Mouse (Mus musculus) spleen, adult 18-20 months (tissue): ENCODE measurements at regions not wholly inside any gene's neighbourhood (a gene's known extent, or its start where the extent isn't known, plus 50 kb on each side); places are given as distances from the start of the nearest gene placed in this dataset.

Experiments
- DNase-seq, 2 experiments: peaks; one replicate each; pipeline ENCODE4 v3.0.0; 2022; ENCODE audit warnings: mixed read lengths in 2 of 2

DNA sequence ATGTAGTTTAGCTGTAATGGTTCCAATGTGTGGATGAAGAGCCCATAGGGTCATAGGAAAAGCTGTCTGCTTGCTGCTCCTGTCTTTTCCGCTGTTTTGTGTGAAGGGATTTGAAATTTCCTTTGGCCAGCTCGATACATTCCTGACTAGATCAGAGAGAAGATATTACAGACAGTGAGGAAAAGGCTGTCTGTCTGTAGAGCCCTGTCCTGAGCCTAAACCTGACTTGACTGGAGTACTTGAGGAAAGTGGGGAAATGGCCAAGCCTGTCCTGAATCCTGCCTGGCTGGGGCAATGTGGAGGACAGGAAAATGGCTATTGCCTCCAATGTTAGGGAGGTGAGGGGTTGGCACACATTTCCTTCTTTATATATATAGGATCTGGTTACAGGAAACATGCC is 601.0 kb upstream of the Nrp1 start:
- DNase-seq = no peak

DNA sequence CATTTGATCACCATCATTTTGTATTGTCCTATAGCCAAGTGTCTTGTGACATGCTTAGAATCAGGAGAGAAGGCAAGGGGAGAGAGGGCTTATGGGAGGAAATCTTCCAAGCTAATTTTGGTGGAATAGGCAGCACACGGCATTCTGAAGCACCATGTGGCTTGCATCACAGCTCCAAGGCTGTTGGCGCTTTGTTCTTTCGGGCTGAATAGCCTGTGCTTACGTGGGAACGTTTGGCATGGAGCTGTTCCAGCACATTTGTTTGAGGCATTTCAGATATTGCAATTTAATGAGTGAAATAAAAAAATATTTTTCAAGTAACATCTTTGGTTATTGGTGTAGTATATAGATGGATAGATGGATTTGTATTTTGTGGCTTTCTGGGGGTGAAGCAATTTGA is 598.5 kb upstream of the Nrp1 start:
- DNase-seq = no peak

DNA sequence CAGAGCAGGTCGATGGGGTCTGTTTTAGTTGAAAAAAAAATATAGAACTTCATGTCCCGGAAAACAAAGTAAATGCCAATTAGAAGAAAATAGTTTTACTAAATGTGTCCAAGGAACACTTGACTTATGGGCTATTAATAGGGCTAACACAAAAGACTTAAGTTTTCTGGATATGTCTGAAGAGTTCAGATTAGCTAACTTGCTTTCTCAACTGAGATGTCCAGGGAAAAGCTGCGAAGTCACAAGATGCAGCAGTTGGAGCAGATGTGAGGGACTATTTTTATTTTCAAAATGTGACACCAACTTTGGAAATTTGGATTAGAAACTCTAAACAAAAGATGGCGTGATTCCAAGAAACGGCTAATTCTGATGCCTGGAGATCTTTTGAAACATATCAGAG is 593.2 kb upstream of the Nrp1 start:
- no peak for DNase-seq

DNA sequence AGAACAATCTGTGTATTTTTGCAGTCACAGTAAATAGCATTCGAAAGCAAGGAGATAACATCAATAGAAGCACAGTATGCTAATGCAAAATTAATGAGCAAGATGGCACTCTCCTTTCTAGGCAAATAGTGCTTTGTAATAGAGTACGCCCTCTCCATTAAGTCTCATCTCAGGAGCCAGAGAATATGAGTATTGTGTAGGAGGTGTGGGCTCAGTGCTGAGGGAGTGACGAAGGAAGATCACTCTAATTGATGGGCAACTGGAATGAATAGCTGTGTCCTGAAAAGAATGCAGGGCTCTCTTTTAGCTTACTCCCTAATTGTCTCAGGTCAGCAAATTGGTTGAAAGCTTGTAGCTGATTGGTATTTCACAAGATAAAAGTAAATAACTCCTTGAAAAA is 590.1 kb upstream of the Nrp1 start:
- DNase-seq = no peak

DNA sequence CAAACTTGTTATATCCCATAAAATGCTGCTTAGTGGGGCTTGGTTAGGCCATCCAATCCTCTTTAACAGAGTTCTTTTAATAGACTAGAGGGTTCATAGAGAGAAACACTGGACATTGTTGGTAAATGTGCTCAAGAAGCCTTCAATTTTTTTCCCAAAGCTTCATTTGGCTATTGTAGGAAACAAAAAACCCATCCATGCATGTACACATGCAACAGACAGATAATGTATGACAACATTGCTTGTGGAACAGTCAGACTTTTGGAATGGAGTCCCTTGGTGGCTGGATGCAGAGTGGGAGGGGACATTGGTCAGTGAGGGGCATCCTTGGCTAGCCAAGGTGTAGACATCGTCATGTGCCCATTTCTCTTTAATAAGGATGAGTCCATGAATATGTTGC is 588.8 kb upstream of the Nrp1 start:
- DNase-seq = no peak

DNA sequence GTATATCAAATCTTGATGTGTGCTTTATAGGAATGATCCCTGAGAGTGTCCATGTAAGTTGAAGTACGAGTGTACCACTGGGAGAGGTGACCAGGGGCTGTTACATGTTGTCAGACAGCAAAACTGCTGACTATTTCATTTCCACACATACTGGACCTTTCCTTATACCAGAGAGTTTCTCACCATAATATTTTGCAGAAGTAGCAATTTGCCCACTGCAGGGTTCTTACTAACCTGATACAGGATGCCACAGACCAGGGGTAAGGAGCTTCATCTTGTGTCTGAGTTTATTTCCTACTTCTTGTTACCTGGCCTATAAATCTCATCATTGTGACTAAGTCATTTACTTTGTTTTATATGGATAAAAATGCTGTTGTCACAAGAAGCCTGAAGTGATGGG is 586.6 kb upstream of the Nrp1 start:
- no peak for DNase-seq

DNA sequence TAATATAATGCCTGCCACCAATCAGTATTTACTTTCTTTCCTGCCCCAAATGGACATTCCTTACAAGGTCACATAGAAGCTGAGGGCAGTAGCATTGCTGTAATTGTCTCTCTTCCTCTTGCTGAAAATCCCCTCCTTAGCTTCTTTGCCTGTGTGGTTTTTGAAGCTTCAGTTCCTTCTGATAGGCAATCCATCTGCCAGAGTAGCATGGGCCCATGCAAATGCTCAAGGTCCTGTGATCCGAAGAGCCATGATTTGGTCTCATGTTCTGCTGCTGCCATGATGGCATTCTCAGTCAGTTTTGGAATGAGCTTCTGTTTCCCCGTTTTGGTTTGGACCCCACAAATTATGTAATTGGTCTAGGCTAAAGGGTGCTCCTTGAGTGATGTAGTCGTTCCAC is 586.0 kb upstream of the Nrp1 start:
- DNase-seq = no peak

DNA sequence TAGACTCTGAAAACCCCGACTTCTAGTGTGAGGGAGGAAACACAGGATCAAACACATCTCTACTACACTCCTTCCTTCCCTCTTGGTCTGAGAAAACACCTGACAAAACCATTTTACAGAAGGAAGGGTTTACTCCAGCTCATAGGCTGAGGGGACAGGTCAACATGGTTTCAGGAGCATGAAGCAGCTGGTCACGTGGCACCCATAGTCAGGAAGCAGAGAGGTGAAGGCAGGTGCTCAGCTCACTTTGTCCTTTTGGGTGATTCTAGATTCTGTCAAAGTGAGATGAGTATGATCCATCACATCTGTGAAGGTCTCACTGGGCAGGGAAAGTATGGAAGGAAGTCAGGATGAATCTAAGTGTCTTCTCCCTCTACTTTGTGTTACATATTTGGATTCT is 585.5 kb upstream of the Nrp1 start:
- DNase-seq = no peak

DNA sequence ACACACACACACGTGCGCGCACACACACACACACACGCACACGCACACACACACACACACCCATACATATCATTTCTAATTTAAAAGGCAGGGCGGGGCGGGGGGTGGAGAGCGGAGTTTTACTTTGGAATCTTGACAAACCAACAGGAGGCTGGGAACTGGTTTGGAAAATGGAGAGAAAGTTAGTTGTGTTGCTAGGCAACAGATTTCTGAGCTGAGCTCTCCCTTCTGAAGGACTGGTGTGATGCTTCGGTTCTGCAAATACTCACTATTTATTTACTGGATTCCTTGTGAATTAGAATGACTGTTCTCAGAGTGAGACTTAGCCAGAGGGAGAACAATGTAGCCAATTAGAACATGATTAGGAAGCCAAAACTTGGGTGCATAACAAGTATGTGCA is 583.8 kb upstream of the Nrp1 start:
- DNase-seq = no peak

DNA sequence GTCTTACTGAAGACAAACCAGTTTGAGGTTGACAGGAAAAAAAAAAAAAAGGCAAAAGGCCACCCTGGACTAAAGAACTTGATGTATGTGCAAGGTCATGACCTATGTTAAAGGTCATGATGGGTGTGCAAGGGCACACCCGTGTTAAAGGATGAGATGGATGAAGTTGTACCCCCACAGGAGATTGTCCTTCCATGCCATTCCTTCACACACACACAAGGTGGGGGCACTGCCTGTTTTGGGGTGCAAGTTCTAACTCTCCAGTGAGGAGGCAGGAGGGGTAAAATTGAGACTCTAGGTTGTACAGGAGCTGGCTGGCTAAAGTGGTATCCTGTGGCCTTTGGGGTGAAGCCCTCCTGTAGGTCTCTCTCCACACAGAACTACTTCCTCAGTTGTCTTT is 583.2 kb upstream of the Nrp1 start:
- DNase-seq = no peak

DNA sequence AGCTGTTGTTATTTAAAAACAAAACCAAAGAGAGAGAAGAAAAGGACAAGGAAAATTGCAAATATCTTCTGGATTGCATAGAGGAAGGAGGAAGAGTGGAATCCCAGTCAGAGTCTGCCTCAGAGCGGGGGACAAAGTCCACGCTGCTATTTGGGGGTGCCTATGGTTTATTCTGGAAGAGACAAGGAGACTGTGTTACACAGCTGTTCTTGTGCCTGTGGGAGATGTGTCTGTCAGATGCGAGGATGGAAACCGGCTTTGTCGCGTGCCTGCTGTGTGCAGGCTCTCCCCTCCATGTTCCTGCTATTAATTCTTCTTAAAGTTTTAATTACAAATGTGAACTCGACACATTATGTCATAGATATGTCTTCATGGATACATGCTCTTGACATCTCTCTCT is 582.7 kb upstream of the Nrp1 start:
- DNase-seq = no peak

DNA sequence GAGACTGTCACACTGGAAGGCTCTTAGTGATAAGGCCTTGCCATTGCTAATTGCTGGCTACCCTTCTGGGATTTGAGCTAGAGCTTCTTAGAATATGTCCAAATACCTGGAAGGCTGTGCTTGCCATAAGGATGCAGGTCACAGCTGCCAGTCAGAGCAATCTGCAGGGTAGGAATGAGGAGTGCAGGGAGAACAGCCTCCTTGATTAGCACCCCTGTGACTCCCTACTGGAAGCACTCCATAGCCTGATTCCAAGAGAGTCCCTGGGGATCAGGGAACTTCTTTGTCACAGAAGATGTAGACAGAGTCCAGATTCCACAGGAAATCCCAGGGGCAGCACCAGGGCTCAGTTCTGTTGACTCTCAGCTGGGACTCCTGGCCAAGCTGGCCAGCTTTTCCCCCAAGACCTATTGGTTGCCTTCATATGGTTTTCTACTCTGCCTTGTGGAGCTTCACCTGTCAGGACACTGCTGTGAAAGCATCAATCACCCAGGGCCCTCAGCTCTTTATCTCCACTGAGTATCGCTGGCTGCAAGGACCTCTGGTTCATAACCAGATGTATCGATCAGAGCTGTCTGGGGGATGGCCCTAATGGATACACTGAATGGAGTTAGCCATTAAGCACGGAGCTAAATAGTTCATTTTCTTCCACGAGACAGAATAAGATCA is 579.9 kb upstream of the Nrp1 start:
- no peak for DNase-seq

DNA sequence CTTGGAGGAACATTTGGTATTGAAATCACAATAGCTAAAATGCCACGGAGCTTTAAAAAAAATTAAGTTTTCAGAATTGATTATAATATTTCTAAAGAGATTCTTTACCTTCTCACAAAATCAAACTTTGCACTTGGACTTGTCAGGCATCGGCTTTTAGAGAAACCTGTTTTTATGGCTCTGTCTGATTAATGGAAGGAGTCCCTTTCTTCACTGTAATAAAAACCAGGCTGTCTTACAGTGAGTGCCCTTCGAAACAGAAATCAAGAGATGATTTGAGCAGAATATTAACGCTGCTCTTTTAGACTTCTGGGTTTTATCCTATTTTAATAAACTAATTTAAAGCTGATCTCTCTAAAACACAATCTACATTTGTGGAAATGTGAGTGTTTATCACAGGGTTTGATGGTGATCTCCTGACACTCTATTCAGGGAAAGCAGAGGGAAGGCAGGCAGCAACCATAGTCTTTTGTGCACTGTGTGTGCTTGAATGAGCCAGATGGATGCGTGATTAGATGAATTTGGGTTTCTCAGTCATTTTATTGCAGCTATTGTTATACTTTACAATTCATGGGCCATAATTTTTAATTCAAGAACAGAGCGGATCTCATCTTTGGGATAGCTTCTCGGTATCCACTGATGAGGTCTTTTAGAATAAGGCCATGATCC is 579.2 kb upstream of the Nrp1 start:
- no peak for DNase-seq

DNA sequence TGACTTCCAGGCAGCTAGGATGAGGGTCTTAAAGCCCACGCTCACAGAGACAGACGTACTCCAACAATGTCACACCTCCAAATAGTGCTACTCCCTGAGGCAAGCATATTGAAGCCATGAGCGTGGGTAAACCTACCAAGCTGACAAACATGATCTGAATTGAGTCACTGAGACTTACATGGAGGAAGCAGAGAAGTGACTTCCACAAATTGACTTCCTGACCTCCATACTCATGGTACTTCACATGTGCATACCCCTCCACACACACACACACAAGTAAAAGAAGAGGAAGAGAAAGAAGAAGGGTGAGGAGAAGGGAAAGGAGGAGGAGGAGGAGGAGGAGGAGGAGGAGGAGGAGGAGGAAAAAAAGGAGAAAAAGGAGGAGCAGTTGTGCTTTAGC is 577.8 kb upstream of the Nrp1 start:
- no peak for DNase-seq

DNA sequence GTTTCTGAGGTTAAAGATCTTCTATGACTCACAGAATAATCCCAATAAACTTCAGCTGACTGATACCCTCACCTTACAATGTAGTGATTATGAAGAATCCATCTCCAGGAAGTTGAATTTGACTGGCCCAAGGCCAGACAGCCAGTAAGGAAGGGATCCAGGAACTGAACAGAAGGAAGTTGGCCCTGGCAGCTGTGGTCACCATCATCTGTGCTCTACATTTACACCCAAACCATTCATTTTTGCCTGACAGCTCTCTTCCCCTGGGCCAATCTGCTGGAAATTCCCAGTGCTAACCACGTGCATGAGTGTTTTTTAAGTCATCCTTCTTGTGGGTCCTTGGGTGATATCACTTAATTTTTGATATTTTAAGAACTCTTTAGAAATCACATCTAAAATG is 577.4 kb upstream of the Nrp1 start:
- DNase-seq = no peak

DNA sequence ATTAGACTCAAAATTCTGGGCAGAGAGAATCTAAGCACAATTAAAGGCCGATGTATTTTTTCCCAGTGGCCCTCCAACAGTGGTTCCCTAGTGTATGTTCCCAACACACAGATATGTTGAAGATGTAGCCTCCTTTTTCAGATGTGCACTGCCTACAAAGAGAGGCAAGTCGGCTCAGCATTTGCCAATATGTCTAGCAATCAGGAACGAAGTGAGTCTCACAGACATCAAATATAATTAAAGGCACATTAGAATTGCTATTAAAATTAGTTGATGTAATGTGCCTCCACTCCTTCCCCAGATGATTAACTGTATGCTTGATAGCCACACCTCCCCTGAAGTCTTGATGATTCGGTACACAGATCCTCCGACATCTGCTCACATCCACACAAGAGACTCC is 565.8 kb upstream of the Nrp1 start:
- no peak for DNase-seq

DNA sequence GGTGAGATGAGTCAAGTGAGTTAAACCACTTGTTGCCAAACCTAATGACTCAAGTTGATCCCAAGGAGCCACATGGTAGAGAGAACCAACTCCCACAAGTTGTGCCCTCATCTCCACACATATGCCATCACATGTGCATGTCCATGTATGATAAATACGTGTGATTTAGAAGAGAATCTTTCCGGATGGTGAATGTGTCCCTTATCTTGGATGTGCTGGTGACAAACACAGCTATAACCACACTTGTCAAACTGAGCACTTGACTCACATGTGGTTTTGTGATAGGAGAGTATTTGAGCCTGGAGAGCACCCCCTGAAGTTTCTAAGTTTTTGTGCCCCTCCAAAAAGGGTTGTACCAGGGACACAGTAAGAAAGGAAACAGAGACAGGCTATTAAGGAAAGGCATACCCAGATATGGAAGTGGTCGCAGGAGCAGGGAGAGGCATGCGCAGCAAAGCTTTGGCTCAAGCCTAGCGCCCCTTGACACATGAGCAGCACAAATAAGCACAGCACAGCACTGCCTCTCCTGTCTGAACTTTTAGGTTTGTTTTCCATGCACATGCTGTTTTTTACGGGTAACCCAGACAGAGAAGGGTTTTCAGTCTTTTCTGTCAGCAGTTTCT is 558.4 kb upstream of the Nrp1 start:
- no peak for DNase-seq

DNA sequence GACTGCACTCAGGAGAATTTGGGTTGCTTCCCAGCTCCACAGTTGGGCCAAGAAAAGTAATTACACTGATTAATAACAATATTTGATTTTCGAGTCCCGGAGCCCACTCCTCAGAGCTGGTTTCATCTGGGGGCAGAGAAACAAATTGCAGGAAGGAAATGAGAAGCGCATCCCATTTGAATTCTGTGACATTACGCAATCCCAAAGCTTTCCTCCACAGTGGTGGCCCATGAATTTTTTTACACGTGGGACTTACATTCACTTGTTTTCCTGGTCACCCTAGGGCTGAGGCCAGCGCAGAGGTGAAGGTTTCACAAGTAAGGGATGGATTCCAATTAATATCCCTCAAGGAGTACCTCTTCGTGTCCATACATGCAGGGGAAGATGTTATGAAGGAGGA is 556.3 kb upstream of the Nrp1 start:
- DNase-seq = no peak

DNA sequence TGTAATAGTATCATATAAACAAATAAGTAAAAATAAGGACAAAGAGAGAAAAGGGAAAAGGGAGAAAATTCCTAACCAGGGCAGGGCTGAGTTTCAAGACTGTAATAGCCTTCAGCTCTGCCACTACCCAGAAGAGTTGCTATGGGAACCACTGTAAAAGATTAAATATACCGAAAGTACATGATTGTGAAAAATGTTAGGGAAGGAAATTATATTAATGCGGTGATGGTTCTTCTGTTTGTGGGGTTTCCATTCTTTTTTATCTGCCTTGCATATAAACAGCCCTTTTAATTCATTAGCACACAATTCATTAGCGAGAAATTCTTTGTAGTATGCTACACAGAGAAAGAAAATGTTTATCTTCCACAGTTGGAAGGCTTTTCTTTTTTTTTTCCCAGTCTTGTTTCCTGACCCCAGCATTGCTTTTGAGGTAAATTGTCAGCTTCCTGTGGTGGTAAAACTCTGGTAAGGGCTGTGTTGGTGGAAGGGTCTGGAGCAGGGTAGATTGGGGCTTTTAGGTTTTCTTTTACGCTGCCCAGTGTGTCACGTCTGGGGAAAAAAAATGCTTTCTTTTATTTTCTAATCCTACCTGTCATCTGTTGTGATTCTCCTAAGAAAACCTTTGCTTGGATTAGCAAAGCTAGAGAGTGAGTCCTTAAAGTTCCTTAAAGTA is 555.6 kb upstream of the Nrp1 start:
- no peak for DNase-seq

DNA sequence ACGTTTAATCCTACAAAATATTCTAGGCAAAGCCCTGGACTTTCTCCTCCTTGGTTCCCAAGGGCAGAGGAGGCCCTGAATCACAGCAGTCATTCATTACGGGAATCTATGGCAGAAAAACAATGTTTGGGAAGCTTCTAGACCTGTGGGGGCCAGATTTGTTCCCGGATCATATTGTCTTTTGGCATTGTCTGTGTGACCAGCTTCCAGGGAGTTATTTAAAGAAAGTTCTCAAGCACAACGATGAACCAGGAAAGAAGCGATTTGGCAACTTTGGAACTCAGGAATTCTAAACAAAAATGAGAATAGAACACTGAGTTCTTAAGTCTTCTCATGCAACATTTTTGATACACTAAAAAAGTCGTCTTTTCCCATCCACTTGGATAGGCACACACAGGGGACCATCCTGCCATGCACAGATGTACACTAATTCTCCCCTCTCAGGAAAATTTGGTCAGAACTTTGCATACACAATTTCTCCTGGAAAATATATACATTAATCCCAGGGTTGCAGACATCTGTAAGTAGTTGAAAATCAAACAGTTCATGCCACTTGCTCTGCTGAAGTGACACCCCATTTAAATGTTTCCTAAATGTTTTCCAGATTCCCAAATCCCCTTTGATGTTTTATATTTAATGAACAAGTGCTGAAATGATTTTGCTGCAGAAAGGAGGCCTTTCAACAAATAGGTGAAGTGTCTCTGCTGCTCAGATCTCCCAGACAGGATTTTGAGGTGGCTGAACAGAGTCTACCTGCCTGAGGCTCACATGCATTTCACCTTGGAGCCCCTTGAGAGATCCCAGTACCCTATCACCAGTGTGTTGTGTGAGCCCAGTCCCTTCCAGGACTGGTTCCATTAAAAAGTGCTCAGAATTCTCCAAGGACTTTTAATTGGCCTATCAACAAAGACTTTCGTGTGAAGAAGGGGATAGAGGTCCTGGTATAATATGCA is 548.9 kb upstream of the Nrp1 start:
- DNase-seq = no peak

DNA sequence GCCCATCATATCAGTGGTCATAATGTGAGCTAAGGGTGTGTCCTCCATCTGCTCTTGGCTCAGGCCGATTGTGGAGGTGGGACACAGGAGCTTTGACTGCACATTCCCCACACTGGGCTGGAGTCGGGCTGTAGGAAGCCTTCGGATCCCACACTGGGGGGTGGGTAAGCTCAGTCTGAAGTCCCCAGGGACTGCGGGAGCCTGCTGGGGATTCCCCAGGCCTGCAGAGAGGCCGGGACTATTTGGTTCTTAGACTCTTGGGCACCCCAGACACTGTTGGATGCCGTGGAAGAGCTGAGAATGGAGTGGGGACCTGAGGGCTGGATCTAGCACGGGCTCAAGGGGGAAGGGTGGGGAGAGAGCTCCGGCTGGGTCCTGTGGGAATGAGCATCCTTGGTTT is 547.1 kb upstream of the Nrp1 start:
- DNase-seq = no peak

DNA sequence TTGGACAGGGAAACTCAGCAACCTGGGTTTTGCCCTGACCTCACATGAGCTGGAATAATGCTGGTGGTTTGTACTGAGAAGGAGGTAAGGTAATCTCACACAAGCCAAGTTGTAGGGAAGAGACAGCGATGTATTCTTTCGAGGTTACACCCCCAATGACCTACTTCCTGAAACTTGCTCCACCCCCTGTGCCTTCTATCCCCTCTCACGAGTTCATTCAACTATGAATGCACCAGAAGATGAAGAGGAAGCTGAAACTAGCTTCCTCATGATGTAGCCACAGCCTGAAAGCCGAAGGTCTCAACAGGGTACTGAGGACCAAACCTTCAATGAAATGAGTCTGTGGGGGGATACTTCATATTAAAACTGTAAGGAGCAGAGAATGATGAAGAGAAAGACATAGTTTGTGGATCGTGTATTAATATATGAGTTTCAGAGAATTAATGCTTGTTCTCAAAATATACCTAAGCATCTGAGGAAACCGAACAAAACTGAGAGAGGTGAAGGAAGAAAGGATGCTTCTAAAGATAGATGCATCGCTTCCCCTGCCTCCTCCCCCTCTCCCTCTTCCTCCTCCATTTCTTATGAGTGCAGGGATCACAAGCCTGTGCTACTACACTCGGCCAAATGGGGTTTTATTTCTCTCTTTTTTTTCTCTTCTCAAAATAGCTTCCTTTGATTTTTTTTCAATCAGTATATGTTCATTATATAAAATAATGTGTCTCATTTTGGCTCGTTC is 543.5 kb upstream of the Nrp1 start:
- DNase-seq = peak in 1 of 2 experiments; percentile 5
